Mouse (Mus musculus) stomach, postnatal 0 days (tissue): ENCODE measurements at regions not wholly inside any gene's neighbourhood (a gene's known extent, or its start where the extent isn't known, plus 50 kb on each side); places are given as distances from the start of the nearest gene placed in this dataset.

Experiments
- CTCF ChIP-seq: IDR thresholded peaks from 2 replicates; pipeline ENCODE4 v1.5.1; 2016; ENCODE audit warnings: antibody characterized with exemption, low read depth, mild to moderate bottlenecking, moderate library complexity
- EP300 ChIP-seq: optimal IDR thresholded peaks from 2 replicates; pipeline ENCODE3; 2016; ENCODE audit warnings: antibody characterized with exemption

GRCm38 (mm10) chr10:41005776-41006175 is 66.3 kb downstream of the Gpr6 start:
- TF ChIP-seq CTCF (no peak), EP300 (no peak)
